Mouse (Mus musculus): Measurements from ENCODE around the gene Aldh3b2.

Gene Aldh3b2

DNA sequence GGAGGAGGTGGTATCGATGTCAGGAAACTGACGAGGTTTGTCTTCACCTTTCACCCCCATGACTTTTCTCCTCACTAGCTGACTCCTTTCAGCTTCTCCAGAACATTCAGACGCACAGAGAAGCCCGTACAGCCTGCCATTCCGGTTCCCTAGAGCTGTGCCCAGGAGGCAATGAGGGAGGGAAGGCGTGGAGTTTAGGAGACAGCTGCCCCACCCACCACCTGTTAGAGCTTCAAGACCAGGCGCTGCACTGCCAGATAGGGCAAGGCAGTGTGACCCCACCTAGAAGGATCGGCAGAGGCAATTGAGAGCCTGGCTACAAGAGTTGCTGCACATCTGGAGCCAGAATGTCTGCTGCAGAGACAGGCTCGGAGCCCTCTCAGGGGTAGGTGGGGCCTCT, at the start of gene Aldh3b2:
Aldh3b2 (plus strand) TSS at position 100 of the 400 bp plus-strand sequence.
- no peak for DNase-seq

GRCm38 (mm10) chr19:3922661-3923371, 49.3 kb upstream of the Aldh3b2 start:
- no peak for DNase-seq

GRCm38 (mm10) chr19:3923586-3923985, 48.5 kb upstream of the Aldh3b2 start:
- DNase-seq: no peak

GRCm38 (mm10) chr19:3924190-3924589, 47.9 kb upstream of the Aldh3b2 start:
- no peak for DNase-seq

- DNase-seq: no peak
Observed at GRCm38 (mm10) chr19:3924868-3925267, 47.3 kb upstream of the Aldh3b2 start.

GRCm38 (mm10) chr19:3925859-3926258, 46.3 kb upstream of the Aldh3b2 start:
- no peak for DNase-seq

- no peak for DNase-seq
Observed at GRCm38 (mm10) chr19:3926279-3926678, 45.8 kb upstream of the Aldh3b2 start.

DNA sequence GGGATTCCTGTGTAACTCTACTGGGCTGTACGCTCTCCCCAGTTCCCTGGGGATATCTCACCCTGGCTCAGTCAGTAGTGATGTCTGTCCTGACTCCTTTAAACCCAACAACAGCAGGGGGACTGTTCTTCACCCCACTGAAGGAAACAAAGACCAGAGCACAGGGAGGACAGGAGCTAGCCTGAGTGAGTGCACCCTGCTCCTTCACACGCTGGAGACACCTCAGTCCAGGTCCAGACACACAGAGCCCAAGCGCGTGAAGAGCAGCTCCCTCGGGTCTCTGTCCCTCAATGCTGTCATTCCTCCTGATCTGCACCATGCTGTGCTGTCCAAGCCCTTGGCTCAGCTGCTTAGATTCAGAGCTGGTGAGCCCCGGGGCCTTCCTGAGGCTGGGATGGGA, 45.4 kb upstream of the Aldh3b2 start:
- no peak for DNase-seq

- no peak for DNase-seq
Observed at GRCm38 (mm10) chr19:3927989-3928388, 44.1 kb upstream of the Aldh3b2 start.

GRCm38 (mm10) chr19:3928779-3929178, 43.3 kb upstream of the Aldh3b2 start:
- no peak for DNase-seq

GRCm38 (mm10) chr19:3929211-3929941, 42.8 kb upstream of the Aldh3b2 start, which contains the start of gene Aldh3b1:
Gene Aldh3b1 (minus strand): TSS chr19:3929808.
- DNase-seq: peak; percentile 42

GRCm38 (mm10) chr19:3930262-3931057, 41.7 kb upstream of the Aldh3b2 start:
- DNase-seq: no peak

DNA sequence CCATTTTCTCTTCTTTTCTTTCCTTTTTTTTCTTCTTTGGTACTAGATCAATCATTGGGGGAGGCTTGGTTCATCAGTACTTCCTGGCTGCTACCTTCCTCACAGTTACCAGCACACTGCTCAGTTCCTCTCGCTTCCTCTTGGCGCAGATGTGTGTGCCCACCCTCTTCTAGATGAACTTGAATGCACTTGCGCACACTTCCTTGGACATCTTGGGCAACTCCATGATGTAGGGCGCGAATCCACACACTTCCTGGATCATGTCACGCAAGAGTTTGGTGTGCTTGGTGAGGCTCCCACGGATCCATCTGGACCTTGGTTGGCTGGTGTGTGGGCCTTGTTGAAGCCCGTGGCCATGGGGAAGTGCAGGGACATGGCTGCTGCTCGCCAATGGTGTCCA, 40.4 kb upstream of the Aldh3b2 start:
- DNase-seq: no peak

- DNase-seq: no peak
Observed at GRCm38 (mm10) chr19:3935032-3935895, 36.9 kb upstream of the Aldh3b2 start, which contains the start of gene Unc93b1. Gene Unc93b1 (plus strand): TSS chr19:3935186.

GRCm38 (mm10) chr19:3935896-3936850, 36.0 kb upstream of the Aldh3b2 start:
- no peak for DNase-seq

DNA sequence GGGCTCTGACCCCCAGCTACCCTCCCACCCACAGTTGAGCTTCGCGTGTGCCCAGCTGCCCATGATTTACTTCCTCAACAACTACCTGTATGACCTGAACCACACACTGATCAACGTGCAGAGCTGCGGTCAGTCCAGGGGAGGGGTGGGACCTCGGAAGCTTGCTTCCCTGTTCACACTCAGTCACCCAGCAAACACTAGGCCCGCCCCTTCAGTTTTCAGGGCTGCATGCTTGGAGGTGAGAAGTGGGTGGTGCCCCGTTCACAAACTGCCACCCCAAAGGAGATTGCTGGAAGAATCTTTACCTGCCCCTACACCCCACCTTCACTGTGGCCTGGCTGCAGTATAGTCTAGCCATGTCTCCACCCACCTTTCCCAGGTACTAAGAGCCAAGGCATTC, 29.8 kb upstream of the Aldh3b2 start:
- DNase-seq: no peak

DNA sequence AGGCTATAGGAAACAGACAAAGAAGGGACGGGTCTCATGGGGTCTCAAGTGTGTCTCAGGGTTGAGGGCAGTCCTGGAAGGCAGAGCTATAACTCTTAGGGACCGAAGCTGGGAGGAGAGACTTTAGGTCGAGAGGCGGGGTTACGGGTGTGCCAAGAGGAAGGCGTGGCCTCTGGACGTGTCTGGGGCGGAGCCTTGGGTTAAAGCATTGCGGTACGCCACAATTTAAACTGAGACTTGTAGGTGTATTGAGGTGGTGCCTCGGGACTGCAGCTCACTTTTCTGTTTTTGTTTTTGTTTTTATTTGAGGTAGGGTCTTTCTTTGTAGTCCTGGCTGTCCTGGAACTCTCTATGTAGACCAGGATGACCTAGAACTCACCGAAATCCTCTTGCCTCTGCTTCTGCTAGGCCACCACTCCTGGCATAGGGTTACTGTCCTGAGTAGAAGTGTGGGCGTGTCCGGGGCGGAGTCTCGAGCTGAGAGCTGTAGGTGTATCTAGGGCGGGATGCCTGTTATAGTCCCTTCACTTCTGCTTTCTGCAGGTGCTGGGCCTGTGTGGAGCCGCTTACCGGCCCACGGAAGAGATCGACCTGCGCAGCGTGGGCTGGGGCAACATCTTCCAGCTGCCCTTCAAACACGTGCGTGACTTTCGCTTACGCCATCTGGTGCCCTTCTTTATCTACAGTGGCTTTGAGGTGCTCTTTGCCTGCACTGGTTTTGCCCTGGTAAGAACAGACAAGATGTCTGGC, 29.0 kb upstream of the Aldh3b2 start:
- no peak for DNase-seq

- no peak for DNase-seq
Observed at GRCm38 (mm10) chr19:3945872-3946564, 26.1 kb upstream of the Aldh3b2 start.

DNA sequence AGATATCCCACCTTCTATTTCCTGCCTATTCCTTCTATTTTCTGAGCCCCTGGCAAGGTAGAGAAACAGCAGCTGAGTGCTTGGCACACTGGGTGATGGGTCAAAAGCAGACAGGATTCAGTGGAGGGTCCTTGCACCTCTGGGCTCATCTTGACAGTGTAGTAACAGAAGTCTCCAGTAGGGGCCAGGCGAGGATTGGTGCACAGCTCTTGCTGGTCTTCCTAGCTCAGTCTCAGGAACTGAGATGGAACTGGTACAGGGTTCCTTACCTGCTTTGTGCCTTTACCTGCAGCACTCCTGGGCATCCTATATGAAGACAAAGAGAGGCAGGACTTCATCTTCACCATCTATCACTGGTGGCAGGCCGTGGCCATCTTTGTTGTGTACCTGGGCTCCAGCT, 25.4 kb upstream of the Aldh3b2 start:
- DNase-seq: peak; percentile 53

- DNase-seq: no peak
Observed at GRCm38 (mm10) chr19:3947813-3948212, 24.3 kb upstream of the Aldh3b2 start.

All from right cerebral cortex, postnatal 25 days (tissue).